Mouse (Mus musculus): Measurements from ENCODE around the gene Gstp3.

Gene Gstp3

DNA sequence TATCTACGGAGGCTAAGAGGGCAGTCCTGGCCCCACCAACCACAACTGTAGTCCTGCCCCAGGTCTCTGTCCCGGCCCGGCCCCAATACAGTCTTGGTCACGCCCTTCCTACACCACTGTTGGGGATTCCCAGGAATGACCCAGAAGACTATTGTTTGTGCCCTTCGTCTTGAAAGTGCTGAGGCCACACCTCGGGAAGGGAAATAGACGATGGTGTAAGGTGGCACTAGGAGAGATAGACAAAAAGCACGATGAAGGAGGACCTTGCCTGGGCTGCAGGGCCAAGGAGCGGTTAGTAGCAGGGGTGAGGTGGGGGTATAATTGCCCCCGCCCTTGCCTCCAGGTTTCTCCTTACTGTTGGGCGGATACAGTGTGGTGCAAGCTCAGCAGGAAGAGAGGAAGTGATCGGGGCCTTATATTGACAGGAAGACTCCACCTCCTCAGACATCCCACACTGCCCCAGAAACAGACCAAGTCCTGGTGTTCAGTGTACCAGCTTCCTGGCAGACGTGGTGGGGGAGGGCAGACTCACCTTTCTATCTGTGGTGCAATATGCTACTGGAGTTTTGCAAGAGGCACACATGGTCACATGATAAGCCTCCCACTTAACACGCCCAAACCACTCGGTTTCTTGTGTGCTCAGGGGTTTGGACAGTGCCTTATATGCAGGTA, at the start of gene Gstp3:
TSS of gene Gstp3 (minus strand) at position 501 of the 672 bp plus-strand sequence.
- no peak for DNase-seq (ENCODE audit: low read depth, low spot score)

DNA sequence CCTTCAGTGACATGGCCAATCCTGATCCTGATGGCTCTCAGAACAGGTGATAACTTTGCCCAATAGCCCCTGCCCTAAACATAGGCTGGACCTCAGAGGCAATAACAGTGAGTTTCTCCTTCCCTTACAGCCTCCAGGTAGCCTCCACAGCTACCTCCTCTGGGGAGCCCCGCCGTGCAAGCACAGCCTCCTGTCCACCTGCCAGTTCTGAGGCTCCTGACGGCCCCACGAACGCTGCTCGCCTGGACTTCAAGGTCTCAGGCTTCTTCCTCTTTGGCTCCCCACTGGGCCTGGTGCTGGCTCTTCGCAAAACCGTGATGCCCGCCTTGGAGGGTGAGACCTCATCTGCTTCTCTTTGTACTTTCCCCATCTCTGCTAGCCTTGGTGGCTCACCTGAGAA, 49.2 kb upstream of the Gstp3 start:
- DNase-seq (ENCODE audit: low read depth, low spot score) = no peak

DNA sequence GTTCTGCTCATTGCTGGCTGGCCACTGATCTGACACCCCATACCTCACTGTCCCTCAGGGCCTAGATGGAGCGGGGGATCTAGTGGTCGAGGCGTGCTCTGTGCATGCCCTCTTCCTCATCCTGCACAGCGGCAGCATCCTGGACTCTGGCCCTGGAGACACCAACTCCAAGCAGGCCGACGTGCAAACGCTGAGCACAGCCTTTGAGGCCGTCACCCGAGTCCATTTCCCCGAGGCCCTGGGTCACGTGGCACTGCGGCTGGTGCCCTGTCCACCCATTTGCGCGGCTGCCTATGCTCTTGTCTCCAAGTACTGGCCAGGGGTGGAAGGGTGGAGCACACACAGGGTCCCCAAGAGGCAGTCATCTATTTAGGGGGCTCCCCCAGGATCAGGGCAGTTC, 47.3 kb upstream of the Gstp3 start:
- DNase-seq (ENCODE audit: low read depth, low spot score) = no peak

DNA sequence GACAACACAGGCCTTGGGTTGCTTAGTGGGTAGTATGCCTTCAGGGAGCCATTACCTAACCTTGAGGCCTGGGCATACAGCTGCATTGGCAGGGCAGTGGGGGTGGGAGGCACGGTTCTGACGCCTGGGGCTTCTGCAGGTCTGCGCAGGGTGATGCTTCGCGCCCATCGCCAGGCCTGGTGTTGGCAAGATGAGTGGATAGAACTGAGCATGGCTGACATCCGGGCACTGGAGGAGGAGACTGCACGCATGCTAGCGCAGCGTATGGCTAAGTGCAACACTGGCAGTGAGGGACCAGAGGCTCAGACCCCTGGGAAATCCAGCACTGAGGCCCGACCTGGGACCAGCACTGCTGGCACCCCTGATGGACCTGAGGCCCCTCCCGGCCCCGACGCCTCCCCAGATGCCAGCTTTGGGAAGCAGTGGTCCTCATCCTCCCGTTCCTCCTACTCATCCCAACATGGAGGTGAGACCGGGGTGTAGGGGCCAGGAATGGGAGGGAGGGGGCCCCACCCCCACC, 45.4 kb upstream of the Gstp3 start:
- no peak for DNase-seq (ENCODE audit: low read depth, low spot score)

DNA sequence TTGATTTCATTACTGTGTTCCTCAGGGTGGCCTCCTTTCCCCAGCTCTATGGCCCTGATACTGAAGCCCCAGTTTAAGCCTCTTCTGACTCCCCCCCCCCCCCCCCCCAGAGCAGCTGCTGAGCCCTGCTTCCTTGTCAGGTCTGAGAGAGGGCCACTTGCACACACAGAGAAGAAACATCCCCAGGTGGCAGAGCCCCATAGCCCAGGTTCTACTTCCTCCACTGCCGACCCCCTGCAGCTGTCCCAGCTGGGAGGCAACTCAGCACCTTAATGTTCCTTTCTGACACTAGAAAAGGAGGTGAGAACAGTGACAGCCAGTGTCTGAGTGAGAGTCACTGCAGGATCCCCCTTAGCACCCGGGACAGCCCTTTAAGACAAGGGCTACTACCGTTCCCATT, 44.4 kb upstream of the Gstp3 start:
- DNase-seq (ENCODE audit: low read depth, low spot score) = no peak

DNA sequence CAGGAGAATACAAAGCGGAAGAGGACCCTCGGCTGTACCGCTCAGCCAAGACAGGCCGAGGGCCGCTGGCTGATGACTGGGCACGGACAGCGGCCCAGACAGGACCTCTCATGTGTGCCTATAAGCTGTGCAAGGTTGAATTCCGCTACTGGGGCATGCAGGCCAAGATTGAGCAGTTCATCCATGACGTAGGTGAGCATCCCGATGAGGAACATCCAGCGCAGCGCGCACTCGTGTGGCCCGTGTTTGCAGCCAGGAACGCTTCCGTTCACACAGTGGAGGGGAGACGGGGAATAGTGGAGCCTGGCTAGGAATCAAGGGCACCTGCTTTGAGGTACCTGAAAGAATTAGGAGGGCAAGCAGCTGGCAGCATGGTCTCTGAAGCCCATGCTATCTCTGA, 43.9 kb upstream of the Gstp3 start:
- DNase-seq (ENCODE audit: low read depth, low spot score) = no peak

DNA sequence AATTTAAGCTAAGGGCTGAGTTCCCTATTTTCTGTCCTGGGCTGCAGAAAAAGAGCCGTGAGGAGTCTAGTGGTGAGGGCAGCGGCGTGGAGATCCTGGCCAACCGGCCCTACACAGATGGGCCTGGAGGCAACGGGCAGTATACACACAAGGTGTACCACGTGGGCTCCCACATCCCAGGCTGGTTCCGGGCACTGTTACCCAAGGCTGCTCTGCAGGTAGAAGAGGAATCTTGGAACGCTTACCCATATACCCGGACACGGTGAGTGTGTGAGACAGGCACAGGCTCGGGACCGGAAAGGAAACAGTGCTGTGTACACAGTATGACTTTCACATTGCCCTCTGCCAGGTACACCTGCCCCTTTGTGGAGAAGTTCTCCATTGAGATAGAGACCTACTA, 43.3 kb upstream of the Gstp3 start:
- no peak for DNase-seq (ENCODE audit: low read depth, low spot score)

DNA sequence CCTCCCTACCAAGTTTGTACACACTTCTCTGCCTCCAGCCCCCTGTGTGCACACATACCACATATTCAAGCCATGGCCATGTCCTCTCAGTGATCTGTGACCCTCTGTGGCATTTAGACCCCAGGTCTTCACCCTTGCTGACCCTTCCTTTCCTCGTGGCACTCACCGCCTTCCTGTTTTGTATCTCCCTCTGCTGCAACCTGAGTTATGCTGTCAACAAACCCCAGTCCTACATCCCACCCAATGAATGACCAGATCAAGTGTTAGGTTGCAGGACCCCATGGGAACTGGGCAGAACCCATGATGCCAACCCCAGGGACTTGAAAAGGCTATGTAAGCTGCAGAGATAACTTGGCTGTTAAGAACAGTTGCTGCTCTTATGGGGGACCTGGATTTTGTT, 42.7 kb upstream of the Gstp3 start:
- DNase-seq (ENCODE audit: low read depth, low spot score) = no peak

DNA sequence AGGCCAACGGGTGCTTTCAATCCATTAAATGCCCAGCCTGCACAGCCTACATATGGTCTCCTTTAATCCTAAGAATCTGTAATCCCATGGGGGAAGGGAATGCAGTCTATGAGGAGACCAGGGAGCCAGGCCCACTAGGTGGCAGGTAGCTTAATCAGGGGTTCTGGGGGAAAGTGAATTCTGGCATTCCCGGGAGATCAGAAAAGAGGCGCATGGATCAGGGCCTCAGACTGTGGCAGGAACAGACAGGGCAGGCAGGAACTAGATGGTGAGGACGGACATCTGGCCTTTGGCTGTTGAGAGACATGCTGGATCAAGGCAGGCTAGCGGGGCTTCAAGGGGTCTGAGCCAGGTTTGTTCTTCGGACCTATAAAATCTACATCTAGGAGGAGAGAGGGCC, 42.1 kb upstream of the Gstp3 start:
- DNase-seq (ENCODE audit: low read depth, low spot score) = no peak

DNA sequence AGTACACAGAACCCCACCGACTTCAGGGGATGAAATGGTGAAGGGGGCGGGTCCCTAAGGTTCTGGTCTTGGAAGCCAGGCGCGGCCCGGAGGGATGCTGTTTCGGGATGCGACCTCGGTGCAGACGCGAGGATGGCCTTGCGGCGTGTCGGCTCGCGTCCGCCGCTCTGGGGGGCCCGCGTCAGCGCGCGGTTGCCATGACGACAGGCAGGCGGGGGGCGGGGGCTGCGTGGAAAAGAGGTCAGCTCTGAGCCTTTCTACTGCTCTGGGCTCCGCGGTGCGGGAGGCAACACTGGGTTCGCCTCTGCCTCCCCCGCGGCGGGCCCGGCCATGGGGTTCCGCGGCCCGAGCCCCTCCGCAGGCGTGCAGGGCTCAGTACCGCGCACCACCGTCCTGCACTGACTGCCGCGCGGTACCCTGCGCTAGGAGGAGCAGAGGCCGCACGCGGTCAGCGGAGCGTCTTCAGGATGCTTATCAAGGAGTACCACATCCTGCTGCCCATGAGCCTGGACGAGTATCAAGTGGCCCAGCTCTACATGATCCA, 41.4 kb upstream of the Gstp3 start:
- DNase-seq (ENCODE audit: low read depth, low spot score) = peak; percentile 56

DNA sequence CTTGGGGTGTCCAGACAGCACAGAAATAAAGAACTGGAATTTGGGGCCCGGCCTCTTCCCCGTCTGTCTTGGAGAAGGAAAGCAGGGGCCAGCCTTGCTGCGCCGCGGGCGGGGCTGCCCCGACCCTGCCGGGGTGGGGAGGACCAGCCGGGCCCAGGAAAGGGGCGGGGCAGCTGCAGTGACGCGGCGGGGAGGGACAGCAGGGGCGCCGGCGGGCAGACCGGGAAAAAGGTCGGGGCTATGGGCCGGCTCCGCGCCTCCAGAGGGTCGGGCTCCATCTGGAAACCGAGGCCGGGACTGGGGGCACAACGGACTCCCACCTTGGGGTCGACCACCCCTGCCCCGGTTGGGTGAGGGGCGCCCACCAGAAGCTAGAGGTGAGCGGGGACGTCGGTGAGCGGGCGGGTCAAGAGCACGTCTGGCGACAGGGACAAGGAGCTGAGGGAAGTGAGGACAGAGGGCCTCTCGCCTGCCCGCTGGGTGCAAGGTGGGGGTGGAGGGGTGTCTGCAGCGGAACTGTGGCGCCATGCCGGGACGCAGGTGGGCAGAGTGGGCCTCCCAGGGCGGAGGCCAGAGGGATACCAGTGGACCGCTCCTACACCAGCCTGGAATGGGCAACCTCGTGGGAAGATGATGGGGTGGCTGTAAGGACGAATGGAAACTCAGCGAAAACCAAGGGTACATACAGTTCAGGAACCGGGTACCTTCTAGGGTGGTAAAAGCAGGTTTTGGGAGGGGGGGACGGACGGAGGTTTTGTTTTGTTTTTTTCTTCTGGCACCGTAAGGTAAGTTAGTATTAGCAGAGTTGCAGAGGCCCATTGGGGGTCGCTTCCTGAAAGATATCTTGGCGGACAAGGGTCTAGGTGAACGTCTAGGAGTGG, 40.7 kb upstream of the Gstp3 start, which contains the start of gene Pitpnm1:
TSS of gene Pitpnm1 (plus strand) at position 162 of the 881 bp plus-strand sequence.
- peak; percentile 30 for DNase-seq (ENCODE audit: low read depth, low spot score)

DNA sequence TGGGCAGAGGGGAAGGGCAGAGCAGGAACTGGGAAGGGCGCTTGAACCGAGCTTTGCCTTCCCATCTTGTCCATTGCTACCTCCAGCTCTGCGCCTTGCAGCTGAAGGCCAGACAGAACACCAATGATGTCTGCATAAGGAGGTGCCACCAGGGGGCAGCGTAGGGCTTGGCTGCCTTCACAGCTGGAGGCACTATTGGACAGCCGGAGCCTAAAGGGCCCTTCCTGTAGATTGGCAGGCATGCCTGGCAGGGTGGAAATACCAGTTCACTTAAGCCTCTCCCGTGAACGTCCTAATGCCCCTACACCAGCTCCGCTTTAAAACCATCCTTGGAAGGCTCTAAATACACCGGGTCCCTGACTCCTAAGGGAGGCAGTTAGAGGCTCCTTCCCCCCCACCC, 39.7 kb upstream of the Gstp3 start:
- DNase-seq (ENCODE audit: low read depth, low spot score) = peak; percentile 91

DNA sequence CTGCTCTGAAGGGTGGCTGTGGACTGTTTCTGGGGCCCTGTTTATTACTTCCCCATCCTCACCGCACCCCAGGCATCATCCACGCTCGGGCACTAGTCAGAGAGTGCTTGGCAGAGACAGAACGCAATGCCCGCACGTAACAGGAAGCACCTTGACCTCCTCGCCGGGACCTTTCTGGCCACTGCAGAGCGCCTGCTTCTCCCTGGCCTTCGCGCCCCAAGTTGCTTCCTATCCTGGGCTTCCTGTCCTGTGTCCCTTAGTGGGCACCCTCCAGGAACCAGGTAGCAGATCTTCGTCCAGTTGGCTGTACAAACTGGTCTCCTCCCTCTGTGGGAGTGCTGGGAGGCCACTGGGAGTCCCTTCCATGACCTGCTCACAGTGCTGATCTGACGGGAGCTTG, 39.1 kb upstream of the Gstp3 start:
- no peak for DNase-seq (ENCODE audit: low read depth, low spot score)

DNA sequence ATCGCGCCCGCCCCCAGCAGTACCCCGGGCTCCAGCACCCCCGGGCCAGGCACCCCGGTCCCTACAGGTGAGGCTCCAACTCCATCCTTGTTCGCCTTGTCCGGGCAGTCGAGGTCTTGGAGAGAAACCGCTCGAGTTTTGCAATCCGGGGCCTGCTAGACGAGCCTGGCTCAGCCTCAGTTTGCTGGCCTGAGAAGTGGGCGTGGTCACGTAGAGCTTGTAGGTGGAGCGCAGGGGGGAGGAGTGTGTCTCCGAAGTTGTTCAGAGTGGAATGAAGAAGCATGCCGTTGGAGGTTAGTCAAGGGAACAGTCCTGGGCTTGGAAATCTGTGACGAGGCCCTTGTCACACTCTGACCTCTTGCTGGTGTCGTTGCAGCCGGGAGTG, 38.1 kb upstream of the Gstp3 start:
- no peak for DNase-seq (ENCODE audit: low read depth, low spot score)

DNA sequence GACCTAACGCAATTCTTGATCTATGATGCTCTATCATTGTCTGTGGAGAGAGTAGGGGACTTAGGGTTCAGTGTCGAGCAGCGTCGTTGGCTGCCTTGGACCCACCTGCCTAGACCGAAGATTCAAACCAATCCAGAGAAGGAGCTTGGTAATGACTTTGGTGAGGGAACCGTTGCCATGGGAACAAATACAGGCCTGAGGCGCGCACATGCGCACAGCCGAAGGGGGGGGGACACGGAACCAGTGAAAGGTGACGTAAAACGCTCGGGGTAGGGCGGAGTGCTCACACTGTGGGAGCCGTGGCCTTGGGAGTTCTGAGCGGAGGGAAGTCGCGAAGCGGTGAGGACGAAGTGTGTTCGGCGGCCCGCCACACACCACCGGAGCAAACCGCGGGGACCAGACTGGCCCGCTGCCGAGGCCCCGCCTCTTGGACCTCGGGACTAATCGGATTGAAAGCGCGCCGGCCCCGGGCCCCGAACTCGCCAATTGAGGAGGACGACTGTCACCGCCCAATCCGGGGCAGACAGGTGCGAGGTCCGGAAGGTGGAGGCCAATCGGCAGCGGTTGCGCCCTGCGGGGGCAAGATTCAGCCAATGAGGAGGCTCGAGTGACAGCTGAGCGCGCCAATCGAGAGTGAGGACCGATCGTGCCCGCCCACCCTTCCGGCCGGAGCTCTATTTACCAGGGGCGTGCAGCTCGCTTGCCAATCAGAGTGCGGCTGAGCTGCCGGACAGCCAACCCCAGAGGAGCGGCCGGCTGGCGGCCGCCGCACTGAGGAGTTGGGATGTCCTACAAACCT, 37.5 kb upstream of the Gstp3 start, which contains the start of gene Cdk2ap2:
TSS of gene Cdk2ap2 (plus strand) at position 541 of the 799 bp plus-strand sequence.
- DNase-seq (ENCODE audit: low read depth, low spot score) = peak; percentile 99

DNA sequence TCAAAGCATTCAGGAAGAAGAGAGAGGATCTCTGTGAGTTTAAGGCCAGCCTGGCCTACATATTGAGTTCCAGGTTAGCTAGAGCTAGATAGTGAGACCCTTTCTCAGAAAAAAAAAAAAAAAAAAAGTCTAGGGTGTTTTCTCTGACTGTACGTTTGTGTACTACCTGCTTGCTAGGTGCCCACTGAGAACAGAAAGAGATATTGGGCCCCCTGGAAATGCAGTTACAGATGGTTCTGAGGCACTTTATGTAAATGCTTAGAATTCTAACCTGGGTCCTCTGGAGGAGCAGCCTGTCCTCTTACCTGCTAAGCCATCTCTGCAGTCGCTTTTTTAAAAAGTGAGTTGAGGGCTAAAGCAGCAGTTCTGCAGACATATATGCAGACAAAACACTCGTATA, 36.4 kb upstream of the Gstp3 start:
- DNase-seq (ENCODE audit: low read depth, low spot score) = no peak

DNA sequence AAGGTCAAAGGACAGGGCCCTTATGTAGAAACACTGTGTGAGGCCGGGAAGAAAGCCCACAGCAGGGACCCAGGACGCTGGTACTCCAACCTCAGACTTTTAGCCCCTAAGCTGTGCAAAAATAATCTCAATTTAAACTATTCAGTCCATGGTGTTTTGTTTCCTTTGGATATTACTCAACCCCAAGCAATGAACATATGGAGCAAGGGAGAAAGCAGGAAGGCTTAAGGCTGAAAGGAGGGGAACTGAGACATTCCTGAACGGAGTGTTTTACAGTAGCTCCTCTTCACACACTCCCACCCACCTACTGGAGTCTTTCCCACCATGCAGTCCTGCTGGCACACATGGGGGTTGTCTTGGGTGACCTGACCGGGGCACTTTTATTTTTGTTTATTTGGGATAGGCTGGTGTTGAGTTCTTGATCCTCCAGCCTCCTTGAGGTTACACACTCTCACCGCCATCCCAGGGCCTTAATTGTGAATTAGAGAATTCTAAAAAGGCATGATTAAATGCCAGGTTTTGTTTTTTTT, 35.5 kb upstream of the Gstp3 start:
- DNase-seq (ENCODE audit: low read depth, low spot score) = no peak

DNA sequence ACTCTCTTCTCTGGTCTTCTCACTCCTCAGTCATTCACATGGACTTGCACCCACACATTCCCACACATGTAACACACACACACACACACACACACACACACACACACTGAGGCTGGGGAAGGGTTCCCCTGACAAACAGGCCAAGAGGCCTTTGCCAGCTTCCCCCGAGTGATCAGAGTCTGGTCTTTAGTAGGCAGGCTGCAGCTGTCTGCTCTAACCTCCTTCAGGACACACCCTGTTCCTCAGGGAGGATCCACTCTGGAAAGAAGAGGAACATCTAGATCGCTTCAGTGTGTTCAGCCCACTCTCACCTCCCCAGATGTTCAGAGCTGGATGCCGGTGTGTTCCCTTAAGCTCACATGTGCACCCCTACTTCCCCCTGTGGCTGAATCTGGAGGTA, 35.0 kb upstream of the Gstp3 start:
- no peak for DNase-seq (ENCODE audit: low read depth, low spot score)

DNA sequence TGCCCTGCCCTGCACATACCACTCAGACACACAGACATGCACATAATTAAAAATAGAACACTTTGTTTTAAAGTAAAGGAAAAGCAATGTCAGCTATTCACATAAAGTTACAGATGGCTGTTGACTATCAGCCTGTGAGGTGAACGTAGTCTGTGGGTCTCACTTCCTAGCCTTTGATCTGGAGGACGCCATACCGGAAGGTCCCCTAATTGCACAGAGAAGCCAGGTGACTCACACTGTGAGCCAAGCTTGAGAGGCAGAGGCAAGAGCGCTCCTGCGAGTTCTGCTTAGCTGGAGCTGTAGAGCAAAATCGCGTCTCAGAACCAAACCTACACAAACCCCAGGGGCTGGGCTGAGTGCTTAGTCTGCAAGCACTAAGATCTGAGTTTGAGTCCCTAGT, 34.4 kb upstream of the Gstp3 start:
- no peak for DNase-seq (ENCODE audit: low read depth, low spot score)

DNA sequence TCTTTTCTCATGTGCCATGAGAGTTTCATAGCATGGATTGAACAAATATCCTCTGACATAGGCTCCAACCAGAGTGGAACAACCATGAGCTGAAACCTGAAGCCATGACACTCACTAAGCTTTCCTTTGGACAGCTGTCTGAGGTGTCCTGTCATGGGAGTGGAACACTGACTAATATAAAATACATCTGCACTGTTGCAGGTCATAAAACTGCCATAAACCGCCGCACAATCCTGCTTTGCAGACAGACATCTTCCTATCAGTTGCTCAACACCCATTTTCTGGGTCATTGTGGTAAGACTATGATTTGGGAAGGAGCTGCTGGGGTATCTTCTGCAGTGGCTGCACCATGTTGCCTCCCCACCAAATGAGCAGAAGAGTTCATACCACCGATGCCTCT, 33.4 kb upstream of the Gstp3 start:
- no peak for DNase-seq (ENCODE audit: low read depth, low spot score)

DNA sequence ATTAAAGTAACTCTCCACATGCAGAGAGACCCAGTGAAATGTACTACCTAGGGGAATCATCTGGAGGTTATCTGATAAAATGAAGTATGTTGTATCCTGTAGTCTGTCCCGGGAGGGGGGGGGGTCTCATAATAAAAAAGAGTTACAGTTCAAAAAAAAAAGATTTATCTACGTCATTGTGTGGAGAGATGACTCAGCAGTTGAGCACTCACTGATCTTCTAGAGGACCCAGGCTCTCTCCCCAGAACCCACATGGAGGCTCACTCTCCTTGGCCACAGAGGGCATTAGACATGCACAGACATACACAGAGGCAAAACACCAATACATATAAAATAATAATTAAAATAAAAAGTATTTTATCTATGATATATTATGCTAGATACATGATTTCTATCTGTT, 32.0 kb upstream of the Gstp3 start:
- DNase-seq (ENCODE audit: low read depth, low spot score) = no peak
